Mouse (Mus musculus) retina, adult 2 months (tissue): ENCODE data around the gene Calhm2.
"Not testable (repeated sequence)": the region's sequence is repeated elsewhere in the genome, so short reads cannot be mapped to it uniquely, and the experiment has no call there.

Experiments
- DNase-seq: peaks from one replicate; pipeline ENCODE4 v3.0.0-alpha.2; 2012; ENCODE audit warnings: low read depth, low spot score

Gene Calhm2

GRCm38 (mm10) chr19:47151332-47152061 is 13.4 kb upstream of the Calhm2 start:
- no peak for DNase-seq

DNA sequence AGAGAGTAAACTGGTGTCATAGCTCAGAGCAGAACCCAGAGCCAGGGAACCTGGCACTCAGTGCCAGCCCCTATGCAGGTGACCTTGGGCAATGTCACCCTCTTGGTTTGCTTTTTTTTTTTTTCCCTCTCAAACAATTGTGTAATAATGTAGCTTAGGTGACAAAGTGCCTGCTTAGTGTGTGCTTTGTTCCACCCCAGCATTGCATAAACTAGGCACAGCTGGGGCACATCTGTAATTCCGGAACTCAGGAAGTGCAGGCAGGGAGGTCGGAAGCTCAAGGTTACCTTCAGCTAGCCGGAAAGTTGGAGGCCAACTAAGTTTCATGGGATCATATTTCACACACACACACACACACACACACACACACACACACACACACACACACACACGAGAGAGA is 11.8 kb upstream of the Calhm2 start:
- no peak for DNase-seq

- DNase-seq = no peak
Observed at GRCm38 (mm10) chr19:47148267-47148847, 10.3 kb upstream of the Calhm2 start.

DNA sequence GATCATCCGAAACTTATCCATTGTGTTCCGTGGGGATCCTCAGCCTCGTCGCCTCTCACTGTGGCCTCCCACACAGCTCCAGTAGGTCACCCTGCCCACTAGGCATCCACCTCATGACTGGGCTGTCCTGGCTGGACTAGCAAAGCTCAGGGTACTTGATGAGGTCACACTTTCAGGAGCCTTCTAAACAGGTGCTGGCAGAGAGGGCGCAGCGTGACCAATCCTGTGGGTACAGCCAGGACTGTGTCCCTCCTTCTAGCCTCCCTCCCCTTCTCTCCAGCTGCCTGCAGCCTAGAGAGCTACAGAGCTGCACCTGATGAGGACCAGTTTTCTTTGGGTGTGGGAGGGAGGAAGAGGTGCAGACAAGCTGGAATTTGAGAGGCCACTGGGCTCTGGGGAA is 6.1 kb upstream of the Calhm2 start, which contains the start of gene Calhm1:
Calhm1 (minus strand) TSS at position 101 of the 400 bp plus-strand sequence.
- no peak for DNase-seq

GRCm38 (mm10) chr19:47142438-47142837 is 4.3 kb upstream of the Calhm2 start:
- DNase-seq = no peak

DNA sequence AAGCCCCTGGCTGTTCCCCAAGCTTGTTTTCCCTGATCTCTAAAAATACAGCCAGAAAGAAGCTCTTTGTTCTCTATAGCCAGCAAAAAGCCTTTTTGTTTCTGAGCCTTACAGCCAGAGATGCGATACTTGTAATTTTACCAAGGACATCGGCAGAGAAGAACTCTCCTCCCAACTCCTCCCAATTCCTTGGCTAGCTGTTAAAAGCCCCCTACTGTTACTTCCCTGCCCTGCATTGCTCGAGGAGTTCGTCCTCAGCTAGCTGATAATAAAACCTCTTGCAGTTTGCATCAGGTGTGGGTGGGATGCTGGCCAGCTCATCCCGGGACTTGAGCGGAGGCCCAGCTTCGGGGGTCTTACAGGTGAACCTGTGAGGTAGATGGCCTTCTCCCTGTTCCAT is 1.5 kb upstream of the Calhm2 start:
- DNase-seq = not testable (repeated sequence)

DNA sequence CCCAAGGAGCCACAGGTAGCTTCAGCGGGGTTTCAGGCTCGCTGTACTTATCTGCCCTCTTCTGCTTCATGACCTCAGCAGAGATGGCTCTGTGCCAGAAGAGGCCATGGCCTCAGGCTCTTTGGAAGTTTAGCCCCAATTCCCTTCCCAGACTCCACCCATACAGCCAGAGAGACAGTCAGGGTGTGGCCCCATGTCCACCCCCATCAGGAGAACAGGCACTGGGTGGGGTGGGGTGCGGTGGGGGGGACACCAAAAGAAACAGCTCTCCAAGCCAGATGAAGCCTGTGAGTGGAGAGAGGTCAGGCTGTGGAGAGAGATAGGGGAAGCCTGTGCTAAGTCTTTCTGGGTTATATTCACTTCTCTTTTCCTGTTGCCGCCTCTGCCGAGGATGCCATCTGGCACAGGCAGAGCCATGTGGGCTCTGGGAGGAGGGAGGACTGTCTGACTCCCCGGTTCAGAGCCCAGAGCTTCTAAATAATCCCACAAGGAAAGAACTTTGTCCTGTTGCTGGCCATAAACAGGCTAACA is 978 bp downstream of the Calhm2 start:
- no peak for DNase-seq

GRCm38 (mm10) chr19:47136170-47136569 is 1.9 kb downstream of the Calhm2 start:
- DNase-seq = no peak

- DNase-seq = no peak
Observed at GRCm38 (mm10) chr19:47135568-47135967, 2.5 kb downstream of the Calhm2 start.

- DNase-seq = no peak
Observed at GRCm38 (mm10) chr19:47133161-47133560, 4.9 kb downstream of the Calhm2 start.

- no peak for DNase-seq
Observed at GRCm38 (mm10) chr19:47130551-47131125, 7.5 kb downstream of the Calhm2 start.

DNA sequence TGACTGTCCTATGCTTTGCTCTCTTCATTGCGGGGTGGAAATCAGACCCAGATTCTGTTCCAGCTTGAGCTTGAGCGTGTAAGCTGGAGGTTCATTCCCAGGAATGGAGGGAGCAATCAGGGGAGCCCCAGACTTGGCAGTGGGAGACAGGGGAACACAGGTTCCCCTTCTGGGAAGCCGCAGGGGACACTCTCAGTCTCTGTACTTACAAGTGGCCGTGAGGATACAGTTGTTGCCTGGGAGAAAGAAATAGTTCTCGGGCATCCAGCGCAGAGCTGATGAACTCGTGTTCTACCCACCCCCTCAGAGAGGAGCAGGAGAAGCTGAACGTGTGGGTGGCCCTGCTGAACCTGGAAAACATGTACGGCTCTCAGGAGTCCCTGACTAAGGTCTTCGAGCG is 9.3 kb downstream of the Calhm2 start:
- no peak for DNase-seq

- no peak for DNase-seq
Observed at GRCm38 (mm10) chr19:47128164-47128563, 9.9 kb downstream of the Calhm2 start.

DNA sequence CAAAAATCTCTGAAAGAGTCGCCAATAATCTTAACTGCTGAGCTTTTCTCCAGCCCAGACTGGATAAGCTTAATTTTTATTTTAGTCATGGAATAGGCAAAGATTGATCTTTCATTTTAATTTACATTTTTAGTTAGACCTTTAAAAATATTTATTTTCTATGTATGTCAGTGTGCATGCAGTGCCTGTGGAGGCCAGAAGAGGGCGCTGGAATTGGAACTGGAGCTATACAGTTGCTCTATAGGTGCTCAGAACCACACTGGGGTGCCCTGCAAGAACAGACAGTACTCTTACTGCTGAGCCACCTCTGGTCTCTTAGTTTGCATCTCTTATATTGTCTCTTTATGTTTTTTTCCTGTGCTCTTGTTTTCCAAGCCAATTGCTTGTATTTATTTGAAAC is 15.3 kb downstream of the Calhm2 start:
- DNase-seq = no peak

GRCm38 (mm10) chr19:47121054-47121453 is 17.0 kb downstream of the Calhm2 start:
- no peak for DNase-seq

DNA sequence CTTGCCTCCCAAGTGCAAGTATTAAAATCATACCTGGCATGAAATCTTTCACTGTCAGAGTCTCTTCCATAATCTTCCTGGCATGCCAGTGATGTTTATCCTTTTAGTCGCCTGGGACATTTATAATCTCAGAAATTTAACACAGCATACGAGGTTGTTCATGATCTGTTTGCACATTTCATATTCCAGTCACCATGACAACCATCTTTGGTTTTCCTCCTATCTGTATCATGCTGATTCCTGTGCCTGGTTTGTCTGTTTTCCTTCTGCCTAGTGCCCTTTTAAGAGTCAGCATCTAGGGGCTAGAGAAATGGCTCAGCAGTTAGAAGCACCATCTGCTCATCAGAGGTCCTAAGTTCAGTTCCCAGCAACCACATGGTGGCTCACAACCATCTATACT is 19.5 kb downstream of the Calhm2 start:
- no peak for DNase-seq

DNA sequence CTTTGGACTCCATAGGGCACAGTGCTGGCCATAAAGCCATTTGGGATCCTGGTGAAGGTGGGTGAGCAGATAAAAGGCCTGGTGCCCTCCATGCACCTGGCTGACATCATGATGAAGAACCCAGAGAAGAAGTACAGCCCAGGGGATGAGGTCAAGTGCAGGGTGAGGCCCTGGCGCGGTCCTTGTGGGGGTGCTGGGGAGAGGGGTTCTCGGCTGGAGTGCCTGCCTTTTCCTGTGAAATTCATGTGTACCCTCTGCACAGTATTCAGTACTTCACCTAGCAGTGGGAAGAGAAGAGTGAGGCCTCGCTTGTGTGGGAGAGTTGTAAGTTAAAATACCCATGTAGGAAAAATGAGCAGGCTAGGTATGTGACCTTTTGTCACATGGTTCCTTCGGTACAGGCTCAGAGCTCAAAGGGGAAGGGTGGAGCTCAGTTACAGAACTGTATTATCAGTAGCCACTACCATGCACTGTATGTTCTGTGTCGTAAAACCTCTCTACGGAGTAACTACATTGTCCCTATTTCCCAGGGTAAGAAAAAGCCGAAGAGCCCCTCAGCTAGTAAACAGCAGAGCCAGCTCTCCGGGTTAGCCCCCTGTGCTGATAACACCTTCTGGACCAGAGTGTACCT is 33.3 kb downstream of the Calhm2 start:
- DNase-seq = no peak

DNA sequence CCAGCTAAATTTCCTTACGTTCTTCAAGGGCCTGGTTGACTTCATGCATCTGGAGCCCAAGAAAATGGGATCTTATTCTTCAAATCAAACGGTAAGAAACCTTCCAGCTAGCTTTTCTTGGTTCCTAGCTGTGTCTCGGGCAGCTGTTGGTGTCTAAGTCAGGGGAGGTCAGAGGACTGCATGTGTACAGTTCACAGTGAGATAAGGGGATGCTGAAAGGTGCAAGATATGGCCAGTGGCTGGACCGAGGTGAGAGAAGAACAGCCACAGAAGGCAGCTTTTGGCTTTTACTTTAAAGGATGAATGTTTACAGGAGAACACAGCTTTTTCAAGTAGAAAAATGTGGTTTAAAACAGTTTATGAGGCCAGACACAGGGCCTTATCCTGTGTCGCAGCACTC is 37.0 kb downstream of the Calhm2 start:
- DNase-seq = no peak

DNA sequence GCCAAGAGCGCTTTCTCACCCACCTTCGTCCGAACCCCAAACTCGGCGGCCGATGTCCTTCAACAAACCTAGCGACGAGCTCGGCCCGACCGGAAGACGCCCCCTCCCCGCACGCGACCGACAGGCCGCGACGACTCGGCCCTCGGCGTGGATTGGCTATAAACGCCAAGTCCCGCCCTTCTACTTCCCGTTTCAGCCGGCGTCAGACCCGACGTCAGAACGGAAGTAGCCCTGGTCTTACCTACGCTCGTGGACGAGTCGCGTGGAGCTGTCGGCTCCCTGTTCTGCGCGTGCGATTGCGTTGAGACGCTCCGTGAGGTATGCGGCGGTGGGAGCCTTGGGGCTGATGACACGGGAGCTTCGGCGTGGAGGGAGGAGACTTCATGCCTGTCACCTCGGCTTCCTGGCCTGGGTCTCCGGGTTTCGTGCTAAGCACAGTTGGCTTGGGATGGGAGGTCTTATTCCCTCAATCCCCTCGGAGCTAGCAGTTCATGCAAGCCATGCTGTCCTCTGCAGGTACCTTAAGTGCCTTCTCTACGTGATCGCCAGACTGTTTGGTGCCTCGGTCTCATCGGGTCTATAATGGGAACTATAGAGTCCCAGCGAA is 47.4 kb downstream of the Calhm2 start, which contains the start of the genes Usmg5 and Pdcd11:
Usmg5 (minus strand) TSS at position 98 of the 607 bp plus-strand sequence.
Pdcd11 (plus strand) TSS at position 219 of the 607 bp plus-strand sequence.
- peak; percentile 92 for DNase-seq

DNA sequence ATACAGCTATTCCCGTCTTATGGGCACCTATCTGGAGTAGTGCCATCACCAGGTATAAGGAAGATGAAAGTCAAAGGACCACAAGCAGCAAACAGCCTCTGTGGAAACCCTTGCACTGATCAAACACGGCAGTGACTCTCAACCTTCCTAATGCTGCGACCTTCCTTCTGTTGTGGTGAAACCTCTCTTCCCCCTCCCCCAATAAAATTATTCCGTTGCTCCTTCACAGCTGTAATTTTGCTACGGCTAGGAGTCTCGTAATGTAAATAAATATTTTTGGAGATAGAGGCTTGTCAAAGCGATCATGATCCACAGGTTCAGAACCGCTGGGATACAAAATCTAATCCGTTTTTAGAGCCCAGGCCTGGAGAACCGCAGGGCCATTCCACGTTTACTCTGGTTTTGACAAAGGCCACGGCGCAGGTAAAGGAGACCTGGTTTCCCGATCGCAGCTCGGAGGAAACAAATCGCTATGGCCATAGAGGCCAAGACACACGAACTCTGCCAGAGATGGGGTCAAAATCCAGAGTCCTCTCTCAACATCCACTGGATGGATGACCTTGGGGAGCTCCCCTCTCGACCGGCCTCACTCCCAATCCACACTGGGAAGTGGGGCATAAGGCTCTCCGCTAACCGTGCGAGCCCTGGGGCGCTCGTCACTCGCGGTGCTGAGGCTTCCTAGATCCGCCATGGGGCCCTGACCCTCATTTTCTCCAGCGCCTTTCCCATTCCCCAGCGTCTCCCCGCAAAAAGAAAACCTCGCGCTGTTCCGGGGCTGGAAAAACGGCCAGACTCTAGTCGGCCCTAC is 48.2 kb downstream of the Calhm2 start:
- DNase-seq = no peak

GRCm38 (mm10) chr19:47088226-47088625 is 49.9 kb downstream of the Calhm2 start:
- no peak for DNase-seq
